Mouse (Mus musculus) CH12F3 (cell line): ENCODE results near the gene Commd1.

ENCODE experiments used
- in situ Hi-C: fragments of 300-500 bp; cut with MboI; formaldehyde crosslinking; loops from 2 replicates; pipeline ENCODE4 v1.14.3; 2020; ENCODE audit warnings: low sequenced_read_pairs

The Commd1 gene

DNA sequence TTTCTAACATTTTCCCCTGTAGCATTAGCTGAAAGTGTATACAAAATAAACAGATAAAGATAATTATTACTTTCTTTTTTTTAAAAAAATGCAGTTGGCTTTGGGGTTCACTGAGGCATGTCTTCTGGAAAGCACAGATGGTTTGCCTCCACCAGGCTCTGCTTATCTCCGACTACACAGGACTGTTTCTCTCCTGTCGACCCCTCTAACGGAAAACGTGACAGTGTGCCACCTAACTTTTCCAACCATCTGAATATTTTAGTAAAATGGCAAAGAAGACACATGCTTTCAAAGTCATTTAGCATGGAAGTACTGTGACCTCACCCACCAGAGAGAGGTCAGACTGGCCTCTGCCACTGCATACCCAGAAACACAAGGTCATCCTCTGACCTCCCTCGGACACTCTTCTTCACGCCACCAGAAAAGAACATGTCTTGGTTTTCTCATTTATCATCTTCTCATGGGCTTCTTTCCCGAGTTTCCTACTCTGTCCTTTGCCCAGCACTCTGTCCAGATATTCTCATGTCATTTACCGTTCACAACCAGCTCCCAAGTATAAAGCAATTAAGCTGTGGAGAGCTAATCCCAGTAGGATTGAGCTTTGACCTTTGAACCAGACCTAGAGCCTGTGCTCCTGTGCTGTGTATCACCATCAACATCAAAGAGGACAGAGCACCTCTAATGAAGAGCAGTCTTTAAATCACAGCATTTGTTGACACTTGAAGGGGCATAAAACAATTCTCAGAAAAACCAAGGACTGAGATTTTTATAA, 135.0 kb downstream of the Commd1 start:
- in situ Hi-C loops = no loop called here
